Comparison of ENCODE assay signal across 8 mouse cellular contexts in the genomic region with DNA sequence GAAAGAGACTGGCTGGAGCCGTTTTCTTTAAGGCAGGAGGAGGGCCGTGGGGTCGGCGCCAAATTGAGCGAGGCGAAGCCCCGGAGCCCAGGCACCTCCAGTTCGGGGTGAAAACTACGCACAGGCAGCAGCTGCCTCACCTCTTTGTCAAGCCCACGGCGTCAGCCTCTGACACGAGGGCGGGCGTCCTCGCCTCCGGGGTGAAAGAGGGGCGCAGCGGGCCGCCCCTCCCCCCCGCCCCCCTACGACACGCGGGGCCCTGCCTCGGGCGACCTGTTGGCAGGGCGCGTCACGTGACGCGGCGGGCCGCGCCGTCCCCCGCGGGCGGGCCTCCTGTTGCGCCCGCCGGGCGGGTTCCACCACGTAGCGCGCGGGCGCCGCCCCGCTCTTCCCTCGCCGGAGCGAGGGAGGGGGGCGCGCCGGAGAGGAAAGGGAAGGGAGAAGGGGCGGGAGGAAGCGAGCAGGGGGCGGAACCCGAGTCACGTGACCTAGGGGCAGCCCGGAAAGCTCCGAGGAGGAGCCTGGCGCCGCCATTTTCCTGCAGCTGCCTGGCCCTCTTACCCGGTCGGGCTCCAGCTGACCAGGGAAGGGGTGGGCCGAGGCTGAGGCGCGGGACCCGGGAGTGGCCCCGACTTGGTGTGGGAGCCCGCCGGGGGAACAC. TPM values are rescaled to one million over a fixed set of nuclear protein-coding genes. Genes with fewer than 3 reads are reported as not detected.
DNase-seq lines count a peak whose midpoint lies in the region; ATAC-seq lines count a peak whose summit lies in the region.

Gene Picalm (plus strand): TSS at position 482 of the 661 bp plus-strand sequence.

- H3K4me2 ChIP-seq in hindbrain, embryonic 15.5 days, result peak within 1 kb of the TSS; percentile 89

- whole genome bisulfite sequencing in hindbrain, embryonic 15.5 days, result 0% methylated on average over 55 of the region's 72 CpGs

- peaks cover 21% of the 10 kb centered on the region for H3K4me1 ChIP-seq in hindbrain, embryonic 15.5 days (replicated peaks)

- H3K36me3 ChIP-seq in hindbrain, embryonic 15.5 days, result no peaks in the 10 kb centered on the region

- peak within 1 kb of the TSS; percentile 75 for H3K4me3 ChIP-seq in hindbrain, embryonic 15.5 days

- no peaks in the 10 kb centered on the region for H3K27me3 ChIP-seq in hindbrain, embryonic 15.5 days

- peak; percentile 95 for ATAC-seq in hindbrain, embryonic 15.5 days (ENCODE audit: low FRiP score, low read depth)

- peak; percentile 93 for DNase-seq in R1 (ENCODE audit: low read depth, low spot score)
- DNase-seq in cerebellum, postnatal 25 days, result peak; percentile 96 to 98
- peak; percentile 95 to 97 for DNase-seq in frontal cortex, postnatal 36 days (ENCODE audit: low spot score in 2 of 2)
- peak; percentile 96 for DNase-seq in left cerebral cortex, adult 11 months (ENCODE audit: low spot score)
- peak; percentile 99 for DNase-seq in lung, postnatal 4 days
- DNase-seq in retina, postnatal 7 days (ENCODE audit: low read depth, low spot score), result peak; percentile 96
- DNase-seq in urinary bladder, adult 2 months (ENCODE audit: low spot score), result peak; percentile 97

- peak within 1 kb of the TSS; percentile 94 for H3K9ac ChIP-seq in hindbrain, embryonic 15.5 days

- H3K27ac ChIP-seq in hindbrain, embryonic 15.5 days (replicated peaks), result peak within 1 kb of the TSS; percentile 92

- no peaks in the 10 kb centered on the region for H3K9me3 ChIP-seq in hindbrain, embryonic 15.5 days

RNA-seq across cellular contexts. Expression of gene Picalm, which starts in this region (rescaled TPM):
- 34.2 and 37.4 TPM in 2 replicates for polyA plus RNA-seq in hindbrain, embryonic 15.5 days (2015; fragmentation: Nextera tagmentation; extraction: Ambion mirVana)
- polyA plus RNA-seq in urinary bladder, adult 2 months (2012; rRNA removed), result 148 and 156 TPM in 2 replicates

Comparison
In these comparisons a context has a peak if more than half of its experiments do, and no peak if none do; other contexts are left out.
1. Peak in every context shown above with its lines: DNase-seq, ATAC-seq, H3K4me3 ChIP-seq and H3K27ac ChIP-seq.